Mouse (Mus musculus) limb, embryonic 13.5 days (tissue): ENCODE measurements at regions not wholly inside any gene's neighbourhood (a gene's known extent, or its start where the extent isn't known, plus 50 kb on each side); places are given as distances from the start of the nearest gene placed in this dataset.

Experiments
- ATAC-seq: fragments of 200-750 bp; cut with Nextera tagmentation; 2 replicates; pipeline ENCODE4 v1.8.0; 2017; ENCODE audit warnings: low read depth, moderate number of reproducible peaks, moderate TSS enrichment; ENCODE audit not compliant: low FRiP score
- H3K27ac ChIP-seq: fragments of 300-500 bp; sonication (generic); 2 replicates; pipeline ENCODE4 v1.5.1; 2015; ENCODE audit warnings: inconsistent platforms, mild to moderate bottlenecking, moderate library complexity
- H3K27me3 ChIP-seq: fragments of 300-500 bp; sonication (generic); 2 replicates; pipeline ENCODE4 v1.6.1; 2015; ENCODE audit warnings: mild to moderate bottlenecking, inconsistent platforms
- H3K36me3 ChIP-seq: fragments of 300-500 bp; sonication (generic); 2 replicates; pipeline ENCODE4 v1.6.1; 2015; ENCODE audit warnings: inconsistent platforms, mild to moderate bottlenecking, moderate library complexity
- H3K4me1 ChIP-seq: fragments of 300-500 bp; sonication (generic); 2 replicates; pipeline ENCODE4 v1.6.1; 2015; ENCODE audit warnings: inconsistent platforms
- H3K4me2 ChIP-seq: fragments of 300-500 bp; sonication (generic); replicated peaks from 2 replicates; pipeline ENCODE4 v1.6.1; 2015; ENCODE audit warnings: inconsistent platforms, mild to moderate bottlenecking, moderate library complexity
- H3K4me3 ChIP-seq: fragments of 300-500 bp; sonication (generic); 2 replicates; pipeline ENCODE4 v1.5.1; 2015; ENCODE audit warnings: moderate library complexity, mild to moderate bottlenecking, inconsistent platforms
- H3K9ac ChIP-seq: fragments of 300-500 bp; sonication (generic); 2 replicates; pipeline ENCODE4 v1.6.1; 2015; ENCODE audit warnings: mild to moderate bottlenecking, inconsistent platforms
- H3K9me3 ChIP-seq: fragments of 300-500 bp; sonication (generic); 2 replicates; pipeline ENCODE4 v1.6.1; 2016; ENCODE audit warnings: inconsistent platforms
- WGBS: fragments of 180-500 bp; shearing (Covaris S2); methylation state at CpG from one replicate; pipeline ENCODE4 v1.1.7; 2015; 5-methylcytosine and 5-hydroxymethylcytosine counted together

DNA sequence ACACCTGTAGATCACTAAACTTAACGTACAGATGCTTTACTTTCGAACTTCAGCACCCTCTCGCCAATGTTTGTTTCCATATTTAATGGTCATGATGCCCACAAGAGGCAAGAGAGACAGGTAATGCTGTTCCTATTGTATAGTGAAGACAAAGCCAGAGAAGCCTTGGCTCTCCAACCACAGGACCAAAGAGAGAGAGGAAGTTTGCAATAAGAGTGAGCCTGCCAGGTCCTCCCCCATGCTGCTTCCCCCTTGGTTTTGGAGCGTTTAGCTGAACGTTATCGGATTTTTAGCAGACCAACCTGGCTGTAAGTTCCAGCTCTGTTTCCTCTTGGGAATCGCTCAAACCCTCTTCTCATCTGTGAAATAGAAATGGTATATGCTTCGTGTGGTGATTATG is 150.1 kb upstream of the Bmper start:
- 65% methylated on average over 8 of the region's 8 CpGs for WGBS
- Histone ChIP-seq H3K27ac (no peak overlapping the region), H3K27me3 (0 out of 2 replicates have a peak, but pooled peaks cover 4% of the 10 kb centered on the region), H3K4me2 (no peak overlapping the region), H3K9ac (no peak overlapping the region), H3K4me1 (no peaks in the 10 kb centered on the region), H3K4me3 (no peak overlapping the region), H3K36me3 (no peaks in the 10 kb centered on the region), H3K9me3 (no peaks in the 10 kb centered on the region)
- no peak for ATAC-seq

DNA sequence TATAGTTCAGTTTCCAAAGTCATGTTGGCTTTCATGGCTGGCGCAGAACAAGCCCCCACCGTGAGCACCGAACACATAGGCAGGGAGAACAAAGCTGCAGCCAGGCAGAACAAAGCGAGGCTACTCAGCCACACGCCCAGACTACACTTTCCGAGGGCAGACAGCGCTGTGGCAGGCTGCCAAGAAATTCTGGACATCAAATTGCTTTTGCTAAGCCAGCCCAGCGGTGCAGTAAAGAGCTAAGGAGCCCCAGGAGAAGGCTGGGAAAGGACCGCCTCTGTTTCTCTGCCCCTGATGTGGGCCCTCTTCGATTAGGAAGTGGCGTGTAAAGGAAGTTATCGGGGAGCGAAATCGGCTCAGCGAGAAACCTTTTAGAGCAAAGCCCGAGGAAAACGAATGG is 139.3 kb upstream of the Bmper start:
- Histone ChIP-seq H3K27ac (peak overlapping the region; percentile 73), H3K4me3 (0 out of 2 replicates have a peak overlapping the region, but pooled peaks have one; percentile 14), H3K9ac (peak overlapping the region; percentile 45; the same call in 1 of the 2 replicates), H3K9me3 (no peaks in the 10 kb centered on the region), H3K4me1 (peaks cover 16% of the 10 kb centered on the region), H3K36me3 (no peaks in the 10 kb centered on the region), H3K27me3 (peaks cover 6% of the 10 kb centered on the region; the same call in 1 of the 2 replicates), H3K4me2 (peak overlapping the region; percentile 46)
- WGBS, result 8% methylated on average over 17 of the region's 17 CpGs
- ATAC-seq, result peak; percentile 85

DNA sequence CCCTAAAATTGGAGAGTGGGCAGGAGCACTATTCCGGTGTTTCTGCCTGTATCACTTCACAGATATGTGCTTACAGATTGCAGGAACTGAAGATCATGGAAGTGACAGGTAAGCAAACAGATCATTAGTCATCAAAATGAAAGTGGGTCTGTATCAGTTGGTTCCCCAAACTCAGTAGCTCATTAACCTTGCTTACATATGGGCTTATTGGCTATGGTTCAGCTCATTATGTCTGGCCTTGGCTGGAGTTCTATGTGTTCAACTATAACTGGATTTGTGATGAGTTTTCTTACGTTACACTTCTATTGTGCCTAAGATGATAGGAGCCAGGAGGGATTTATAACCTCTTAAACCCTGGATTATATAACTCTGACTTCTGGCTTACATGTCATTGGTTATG is 133.5 kb upstream of the Bmper start:
- peaks cover 5% of the 10 kb centered on the region; the same call in 1 of the 2 replicates for H3K4me1 ChIP-seq
- no peak for ATAC-seq
- H3K9me3 ChIP-seq, result no peaks in the 10 kb centered on the region
- 69% methylated on average over 2 of the region's 2 CpGs for WGBS
- H3K4me2 ChIP-seq, result no peak overlapping the region
- no peak overlapping the region for H3K4me3 ChIP-seq
- peaks cover 6% of the 10 kb centered on the region; the same call in 1 of the 2 replicates for H3K27me3 ChIP-seq
- H3K27ac ChIP-seq, result no peak overlapping the region
- H3K9ac ChIP-seq, result no peak overlapping the region
- H3K36me3 ChIP-seq, result no peaks in the 10 kb centered on the region

DNA sequence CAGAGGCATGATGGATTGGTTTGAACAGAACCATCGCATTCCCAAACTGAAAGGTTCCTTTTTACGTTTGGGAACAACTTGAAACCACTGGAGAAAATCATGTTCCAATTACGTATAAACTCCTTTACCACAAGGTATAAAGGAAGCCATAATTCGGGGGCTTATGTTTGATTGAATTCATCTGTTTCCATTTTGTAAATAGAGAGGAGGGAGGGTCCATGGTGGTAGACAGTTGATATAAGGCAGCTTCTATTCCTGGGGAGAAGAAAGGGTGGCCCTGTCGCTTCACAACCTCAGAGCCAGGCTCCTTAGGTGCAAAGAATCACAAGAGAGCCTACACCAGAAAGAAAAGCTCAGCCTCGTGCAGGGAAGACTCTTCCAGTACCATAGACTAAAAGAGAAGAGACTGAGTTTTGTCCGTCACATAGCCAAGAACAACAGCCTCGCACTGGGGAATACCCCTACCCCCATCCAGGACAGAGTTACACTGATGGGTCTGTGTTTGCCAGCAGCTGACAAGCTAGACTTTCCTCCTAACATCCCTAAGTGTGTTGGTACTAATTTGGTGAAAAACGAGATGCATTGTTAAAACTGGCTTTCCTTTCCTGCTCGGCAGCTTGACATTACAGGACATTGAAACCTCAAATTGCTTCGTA is 125.6 kb upstream of the Bmper start:
- no peak overlapping the region for H3K4me3 ChIP-seq
- peaks cover 24% of the 10 kb centered on the region for H3K4me1 ChIP-seq
- H3K27ac ChIP-seq, result 0 out of 2 replicates have a peak overlapping the region, but pooled peaks have one; percentile 15
- H3K4me2 ChIP-seq, result peak overlapping the region; percentile 38
- no peaks in the 10 kb centered on the region for H3K9me3 ChIP-seq
- no peaks in the 10 kb centered on the region for H3K36me3 ChIP-seq
- H3K9ac ChIP-seq, result no peak overlapping the region
- 22% methylated on average over 11 of the region's 11 CpGs for whole genome bisulfite sequencing
- H3K27me3 ChIP-seq, result peaks cover 9% of the 10 kb centered on the region; the same call in 1 of the 2 replicates
- ATAC-seq, result peak; percentile 19; the same call in 1 of the 2 replicates

DNA sequence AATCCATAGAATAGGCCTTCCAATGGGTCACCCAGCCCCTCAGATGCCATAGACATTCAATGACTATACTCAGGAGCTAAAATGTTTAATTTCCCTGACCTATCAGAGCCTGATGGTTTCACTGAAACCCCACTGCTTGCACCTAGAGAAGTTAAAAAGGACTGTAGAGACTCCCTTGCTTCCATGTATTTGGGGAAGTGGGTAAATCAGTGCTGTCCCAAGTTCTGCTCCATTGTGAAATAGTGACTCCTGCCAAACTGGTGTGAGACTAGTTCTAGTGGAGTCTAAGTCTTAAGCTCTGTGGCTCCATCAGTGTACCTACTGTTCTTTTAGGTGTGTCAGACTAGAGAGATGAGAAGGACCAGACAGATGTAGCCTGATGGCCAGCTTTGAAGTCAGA is 121.3 kb upstream of the Bmper start:
- Histone ChIP-seq H3K4me3 (no peak overlapping the region), H3K4me2 (no peak overlapping the region), H3K27me3 (0 out of 2 replicates have a peak, but pooled peaks cover 5% of the 10 kb centered on the region), H3K9me3 (no peaks in the 10 kb centered on the region), H3K4me1 (peaks cover 23% of the 10 kb centered on the region), H3K36me3 (no peaks in the 10 kb centered on the region), H3K27ac (no peak overlapping the region), H3K9ac (no peak overlapping the region)
- no peak for ATAC-seq

DNA sequence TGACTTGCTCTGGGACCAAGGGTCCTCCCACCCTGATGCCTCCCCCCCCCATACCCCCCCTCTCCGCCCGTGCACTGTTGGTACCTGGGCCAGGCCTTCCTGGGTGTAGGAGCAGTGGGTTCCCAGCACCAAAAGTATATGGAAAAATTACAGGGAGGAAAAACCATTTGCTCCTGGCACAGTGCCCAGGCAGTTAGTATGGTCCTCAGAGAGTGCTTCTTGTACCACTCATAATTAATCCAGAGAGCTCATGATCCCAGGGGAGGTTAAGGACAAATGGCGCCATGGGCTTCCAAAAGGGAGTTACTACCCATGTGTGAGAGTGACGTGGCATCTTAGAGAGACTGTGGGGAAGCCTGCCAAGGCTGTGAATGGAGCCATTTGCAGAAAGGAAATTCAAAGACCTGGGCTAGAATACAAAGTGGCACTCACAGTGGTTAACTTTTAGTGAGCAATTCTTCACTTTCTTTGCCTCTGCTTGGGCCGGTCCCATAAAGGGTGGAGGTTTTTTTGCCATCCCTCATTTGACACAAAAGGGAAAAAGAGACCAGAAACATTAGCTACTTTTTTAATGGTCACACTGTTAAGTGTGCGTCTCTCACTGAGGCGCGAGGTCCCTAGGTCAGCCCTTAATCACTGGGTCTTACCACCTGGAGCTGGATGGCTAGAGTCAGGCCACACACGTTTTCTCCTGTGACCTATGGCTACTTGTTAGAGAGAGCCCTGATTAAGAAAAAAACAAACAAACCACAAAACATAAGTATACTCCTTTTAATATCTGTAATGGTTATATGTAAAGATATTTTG is 120.7 kb upstream of the Bmper start:
- peaks cover 18% of the 10 kb centered on the region for H3K4me1 ChIP-seq
- ATAC-seq, result peak; percentile 51; the same call in 1 of the 2 replicates

DNA sequence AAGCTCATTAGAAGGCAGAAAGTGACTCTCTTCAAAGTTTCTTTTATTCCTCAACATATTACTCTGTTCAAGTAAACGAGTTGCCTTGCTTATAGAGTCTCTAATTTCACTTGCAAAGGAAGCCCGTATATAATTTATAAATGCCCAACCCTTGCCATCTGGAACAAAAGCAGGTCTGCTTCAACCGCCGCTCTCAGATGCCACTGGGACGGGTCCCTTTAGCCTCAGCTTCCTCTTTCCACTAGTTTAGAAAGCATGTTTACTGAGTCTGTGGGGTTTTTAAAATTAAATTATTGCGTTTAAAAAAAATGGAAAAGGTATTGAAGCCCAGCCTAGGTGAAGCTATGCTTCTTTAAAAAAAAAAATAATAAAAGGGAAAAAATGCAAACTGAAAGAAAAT is 111.4 kb upstream of the Bmper start:
- Histone ChIP-seq H3K27me3 (no peaks in the 10 kb centered on the region), H3K9ac (no peak overlapping the region), H3K4me1 (peaks cover 5% of the 10 kb centered on the region; the same call in 1 of the 2 replicates), H3K27ac (no peak overlapping the region), H3K4me3 (no peak overlapping the region), H3K9me3 (no peaks in the 10 kb centered on the region), H3K36me3 (no peaks in the 10 kb centered on the region), H3K4me2 (no peak overlapping the region)
- WGBS, result 54% methylated on average over 6 of the region's 6 CpGs
- no peak for ATAC-seq

More for the DNA sequence above, 120.7 kb upstream of the Bmper start:
- no peak overlapping the region for H3K27ac ChIP-seq
- no peaks in the 10 kb centered on the region for H3K36me3 ChIP-seq
- H3K4me2 ChIP-seq, result no peak overlapping the region
- WGBS, result 46% methylated on average over 9 of the region's 9 CpGs
- H3K9ac ChIP-seq, result no peak overlapping the region
- no peak overlapping the region for H3K4me3 ChIP-seq
- no peaks in the 10 kb centered on the region for H3K9me3 ChIP-seq
- H3K27me3 ChIP-seq, result 0 out of 2 replicates have a peak, but pooled peaks cover 5% of the 10 kb centered on the region

DNA sequence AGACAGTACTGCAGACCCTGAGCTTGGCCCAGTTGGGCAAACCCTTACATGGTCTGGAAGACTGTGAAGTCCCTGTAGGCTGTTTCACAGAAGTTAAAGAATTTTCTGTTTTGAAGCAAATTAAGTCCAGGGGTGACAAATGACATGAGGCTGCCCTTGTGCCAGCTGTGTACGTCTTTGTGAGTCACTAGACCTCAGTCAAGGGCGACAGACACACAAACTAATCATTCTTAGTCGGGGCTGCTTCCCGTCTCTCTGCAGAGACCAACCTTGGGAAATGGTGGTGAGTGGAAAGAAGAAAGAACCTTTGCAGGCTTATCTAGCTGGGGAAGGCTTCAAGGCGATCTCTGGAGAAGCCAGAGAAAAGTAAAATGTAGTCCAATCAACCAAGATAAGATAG is 107.8 kb upstream of the Bmper start:
- Histone ChIP-seq H3K9ac (no peak overlapping the region), H3K4me3 (no peak overlapping the region), H3K27ac (no peak overlapping the region), H3K4me1 (peaks cover 5% of the 10 kb centered on the region; the same call in 1 of the 2 replicates), H3K9me3 (no peaks in the 10 kb centered on the region), H3K27me3 (no peaks in the 10 kb centered on the region), H3K4me2 (no peak overlapping the region), H3K36me3 (no peaks in the 10 kb centered on the region)
- no peak for ATAC-seq
- WGBS, result 75% methylated on average over 5 of the region's 5 CpGs

DNA sequence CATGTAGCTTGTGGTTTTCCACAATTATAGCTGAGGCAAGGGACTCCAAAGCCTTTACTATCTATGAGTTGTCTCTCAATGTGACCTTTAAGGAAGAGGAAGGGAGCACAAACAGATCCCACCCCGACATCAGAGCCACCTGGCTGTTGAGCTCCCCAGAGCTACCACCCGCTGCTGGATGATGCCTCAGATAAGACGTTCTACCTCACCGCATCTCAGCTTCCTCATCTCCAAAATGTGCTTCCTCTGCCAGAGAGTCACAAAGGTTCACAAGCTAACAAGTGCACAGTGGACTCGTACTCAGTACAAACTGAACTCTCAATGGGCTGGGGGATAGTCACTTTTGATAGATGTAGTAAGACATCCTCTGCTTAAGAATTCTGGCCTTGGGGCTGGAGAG is 107.3 kb upstream of the Bmper start:
- WGBS, result 95% methylated on average over 5 of the region's 5 CpGs
- Histone ChIP-seq H3K36me3 (no peaks in the 10 kb centered on the region), H3K4me3 (no peak overlapping the region), H3K4me2 (no peak overlapping the region), H3K9ac (no peak overlapping the region), H3K27me3 (no peaks in the 10 kb centered on the region), H3K27ac (no peak overlapping the region), H3K9me3 (no peaks in the 10 kb centered on the region), H3K4me1 (peaks cover 5% of the 10 kb centered on the region; the same call in 1 of the 2 replicates)
- no peak for ATAC-seq

DNA sequence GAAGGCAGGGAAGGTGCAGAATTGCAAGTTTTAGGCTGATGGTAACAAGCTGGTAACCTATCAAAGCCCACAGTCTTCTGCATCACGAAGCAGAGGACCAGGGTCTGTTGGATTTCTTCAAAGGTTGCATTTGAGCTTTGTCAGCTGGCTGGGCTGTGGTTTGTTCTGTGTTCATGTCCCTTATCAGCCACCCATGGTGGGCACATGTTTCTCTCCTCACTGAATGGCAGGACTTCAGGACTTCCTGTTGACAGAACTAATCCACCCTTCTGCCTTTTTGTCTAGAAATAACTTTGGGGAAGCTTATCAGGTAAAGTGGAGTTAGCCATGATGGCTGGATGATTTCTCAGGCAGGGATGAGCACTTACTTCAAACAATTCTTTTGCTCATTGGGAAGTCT is 106.6 kb upstream of the Bmper start:
- no peaks in the 10 kb centered on the region for H3K27me3 ChIP-seq
- H3K27ac ChIP-seq, result no peak overlapping the region
- H3K4me3 ChIP-seq, result no peak overlapping the region
- WGBS, result 79% methylated on average over 1 of the region's 1 CpGs
- no peak for ATAC-seq
- peaks cover 3% of the 10 kb centered on the region; the same call in 1 of the 2 replicates for H3K4me1 ChIP-seq
- H3K9ac ChIP-seq, result no peak overlapping the region
- H3K4me2 ChIP-seq, result no peak overlapping the region
- H3K9me3 ChIP-seq, result no peaks in the 10 kb centered on the region
- no peaks in the 10 kb centered on the region for H3K36me3 ChIP-seq

DNA sequence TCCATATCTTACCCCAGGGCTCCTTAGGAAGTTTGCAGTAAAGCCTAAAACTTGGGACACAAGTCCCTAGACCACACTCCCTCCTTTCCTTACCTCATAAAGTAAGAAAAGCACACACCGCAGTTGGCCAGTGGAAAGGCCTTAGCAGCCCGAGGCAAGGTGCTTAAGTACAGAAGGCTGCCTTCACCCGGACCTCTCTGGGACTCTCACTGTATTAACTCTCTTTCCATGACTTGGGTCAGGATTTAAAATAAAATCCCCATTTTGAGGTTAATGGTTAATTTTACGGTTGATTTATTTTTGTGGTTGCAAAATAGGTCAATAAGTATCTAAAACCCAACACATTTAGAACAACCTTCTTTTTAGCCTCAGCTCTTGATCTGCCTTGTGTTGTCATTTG is 103.1 kb upstream of the Bmper start:
- 53% methylated on average over 4 of the region's 4 CpGs for whole genome bisulfite sequencing
- no peaks in the 10 kb centered on the region for H3K9me3 ChIP-seq
- H3K9ac ChIP-seq, result no peak overlapping the region
- H3K4me2 ChIP-seq, result no peak overlapping the region
- H3K27me3 ChIP-seq, result no peaks in the 10 kb centered on the region
- H3K36me3 ChIP-seq, result no peaks in the 10 kb centered on the region
- no peak overlapping the region for H3K27ac ChIP-seq
- ATAC-seq, result no peak
- no peak overlapping the region for H3K4me3 ChIP-seq
- H3K4me1 ChIP-seq, result peaks cover 13% of the 10 kb centered on the region

DNA sequence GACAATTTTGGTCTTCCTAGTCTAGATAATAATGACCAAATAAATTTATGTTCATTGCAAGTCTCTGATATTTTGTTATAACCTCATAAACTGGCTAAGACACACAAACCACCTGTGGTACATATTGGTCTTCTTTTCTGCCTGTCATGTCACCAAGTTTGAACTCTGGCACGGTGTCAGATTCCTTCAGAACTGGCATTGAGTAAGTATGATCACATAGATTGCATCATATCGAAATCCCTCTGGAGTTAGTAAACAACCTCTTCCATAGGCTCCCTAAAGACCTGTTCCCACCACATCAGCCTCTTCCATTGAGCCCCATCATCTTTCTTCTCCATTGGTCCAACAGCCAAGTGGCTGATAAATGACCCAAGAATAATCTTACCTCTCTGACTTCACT is 102.1 kb upstream of the Bmper start:
- 85% methylated on average over 2 of the region's 2 CpGs for WGBS
- no peaks in the 10 kb centered on the region for H3K36me3 ChIP-seq
- H3K4me2 ChIP-seq, result no peak overlapping the region
- no peaks in the 10 kb centered on the region for H3K27me3 ChIP-seq
- no peak overlapping the region for H3K27ac ChIP-seq
- no peak overlapping the region for H3K4me3 ChIP-seq
- H3K9ac ChIP-seq, result no peak overlapping the region
- H3K4me1 ChIP-seq, result peaks cover 16% of the 10 kb centered on the region
- ATAC-seq, result no peak
- H3K9me3 ChIP-seq, result no peaks in the 10 kb centered on the region
